Mouse (Mus musculus): ENCODE measurements at regions not wholly inside any gene's neighbourhood (a gene's known extent, or its start where the extent isn't known, plus 50 kb on each side); places are given as distances from the start of the nearest gene placed in this dataset.

- dilution Hi-C loops (cut with MboI; ENCODE audit: extremely low pct_ligation_motif_present, extremely low pct_unique_long_range_greater_than_20kb, low sequenced_read_pairs): no loop called here
- H3K4me1 ChIP-seq (ENCODE audit: control insufficient read depth in 1 of 2, insufficient read depth in 2 of 2): no peaks in the 10 kb centered on the region
- H3K4me2 ChIP-seq (ENCODE audit: insufficient read depth, low read depth, poor library complexity, severe bottlenecking): no peak overlapping the region
- in situ Hi-C loops (cut with MboI; ENCODE audit: low pct_ligation_motif_present, low pct_unique_long_range_greater_than_20kb, low sequenced_read_pairs): loop anchor here (25.0 kb wide), 1 partner anchor 333 kb away; no protein-coding TSS in a partner anchor
- no peak overlapping the region for H3K27ac ChIP-seq (ENCODE audit: insufficient read depth, low read depth)
- peaks cover 2% of the 10 kb centered on the region for H3K27me3 ChIP-seq (replicated peaks)
- no peaks in the 10 kb centered on the region for H3K9me3 ChIP-seq (replicated peaks; ENCODE audit: low read length)
- no peaks in the 10 kb centered on the region for H3K79me2 ChIP-seq (replicated peaks; ENCODE audit: control insufficient read depth, extremely low read depth, insufficient read depth, poor library complexity, severe bottlenecking)
- H3K4me3 ChIP-seq (replicated peaks in 1 of 3; ENCODE audit: low read depth in 2 of 3, low read length in 2 of 3, poor library complexity in 1 of 3): no peak overlapping the region
- peak; percentile 38 for DNase-seq (ENCODE audit: extremely low read depth)
- no peaks in the 10 kb centered on the region for H3K36me3 ChIP-seq (replicated peaks in 1 of 2; ENCODE audit: control insufficient read depth in 1 of 2, insufficient read depth in 1 of 2, low read length in 1 of 2)
- no peak overlapping the region for H3K9ac ChIP-seq (ENCODE audit: insufficient read depth, low read depth)
- no peak for TF ChIP-seq CHD2 (IDR thresholded peaks at IDR 0.05; ENCODE audit: low read length)
- TF ChIP-seq SMC3 (IDR thresholded peaks at IDR 0.05; ENCODE audit: low read depth, low read length): peak; percentile 69
- peak; percentile 34 to 89 for TF ChIP-seq CTCF (conservative IDR thresholded peaks at IDR 0.05 in 1 of 2, IDR thresholded peaks at IDR 0.05 in 1 of 2; ENCODE audit: low read depth in 2 of 2, low read length in 2 of 2)
- no peak for TF ChIP-seq RCOR1 (conservative IDR thresholded peaks at IDR 0.05; ENCODE audit: low read depth, low read length)
- TF ChIP-seq RAD21 (IDR thresholded peaks at IDR 0.05; ENCODE audit: low read depth, low read length): peak; percentile 84
- TF ChIP-seq GABPA (IDR thresholded peaks at IDR 0.05; ENCODE audit: insufficient replicate concordance, low read depth, low read length): no peak
- TF ChIP-seq MAZ (IDR thresholded peaks at IDR 0.05; ENCODE audit: low read depth, low read length): no peak
- TF ChIP-seq USF1 (IDR thresholded peaks at IDR 0.05; ENCODE audit: low read depth, low read length): no peak
- TF ChIP-seq JUN (IDR thresholded peaks at IDR 0.05; ENCODE audit: insufficient read depth, low read depth, low read length): no peak
Measured at GRCm38 (mm10) chr2:129904753-129905152, 104.4 kb downstream of the Stk35 start.

- TF ChIP-seq CHD1 (IDR thresholded peaks at IDR 0.05; ENCODE audit: low read depth, low read length): no peak
- TF ChIP-seq KAT2A (IDR thresholded peaks at IDR 0.05; ENCODE audit: insufficient replicate concordance, low read length): no peak
- no peak for TF ChIP-seq MAZ (IDR thresholded peaks at IDR 0.05; ENCODE audit: low read depth, low read length)
- TF ChIP-seq ZMIZ1 (IDR thresholded peaks at IDR 0.05; ENCODE audit: low read depth, low read length): no peak
- no peak for TF ChIP-seq GABPA (IDR thresholded peaks at IDR 0.05; ENCODE audit: insufficient replicate concordance, low read depth, low read length)
- no peak for TF ChIP-seq EP300 (IDR thresholded peaks at IDR 0.05; ENCODE audit: low read length)
- no peak for TF ChIP-seq ELF1 (IDR thresholded peaks at IDR 0.05; ENCODE audit: low read depth, low read length)
- TF ChIP-seq CHD2 (IDR thresholded peaks at IDR 0.05; ENCODE audit: low read length): no peak
- no peak for TF ChIP-seq MXI1 (IDR thresholded peaks at IDR 0.05; ENCODE audit: low read depth, low read length)
- no peak for TF ChIP-seq E2F4 (IDR thresholded peaks at IDR 0.05; ENCODE audit: insufficient replicate concordance, low read depth, low read length)
- no peak for TF ChIP-seq ZC3H11A (IDR thresholded peaks at IDR 0.05; ENCODE audit: low read depth, low read length)
- TF ChIP-seq TBP (conservative IDR thresholded peaks at IDR 0.05; ENCODE audit: low read depth, low read length): no peak
- TF ChIP-seq MEF2A (IDR thresholded peaks at IDR 0.05; ENCODE audit: borderline replicate concordance, low read depth, low read length): no peak
- no peak for TF ChIP-seq BHLHE40 (IDR thresholded peaks at IDR 0.05; ENCODE audit: low read depth, low read length)
- TF ChIP-seq MYC (IDR thresholded peaks at IDR 0.05; ENCODE audit: low read depth, low read length): no peak
- H3K9me3 ChIP-seq (replicated peaks; ENCODE audit: low read length): no peaks in the 10 kb centered on the region
- H3K27ac ChIP-seq (ENCODE audit: insufficient read depth, low read depth): no peak overlapping the region
- no peak overlapping the region for H3K9ac ChIP-seq (ENCODE audit: insufficient read depth, low read depth)
- H3K4me2 ChIP-seq (ENCODE audit: insufficient read depth, low read depth, poor library complexity, severe bottlenecking): no peak overlapping the region
- peaks cover 3% of the 10 kb centered on the region for H3K27me3 ChIP-seq (replicated peaks)
- DNase-seq (ENCODE audit: extremely low read depth): no peak
- no peak overlapping the region for H3K4me3 ChIP-seq (replicated peaks in 1 of 3; ENCODE audit: low read depth in 2 of 3, low read length in 2 of 3, poor library complexity in 1 of 3)
- dilution Hi-C loops (cut with MboI; ENCODE audit: extremely low pct_ligation_motif_present, extremely low pct_unique_long_range_greater_than_20kb, low sequenced_read_pairs) (no loop called here), in situ Hi-C loops (cut with MboI; ENCODE audit: low pct_ligation_motif_present, low pct_unique_long_range_greater_than_20kb, low sequenced_read_pairs) (loop anchor here (25.0 kb wide), 1 partner anchor 328 kb away; no protein-coding TSS in a partner anchor)
- no peaks in the 10 kb centered on the region for H3K79me2 ChIP-seq (replicated peaks; ENCODE audit: control insufficient read depth, extremely low read depth, insufficient read depth, poor library complexity, severe bottlenecking)
- no peaks in the 10 kb centered on the region for H3K4me1 ChIP-seq (ENCODE audit: control insufficient read depth in 1 of 2, insufficient read depth in 2 of 2)
- no peaks in the 10 kb centered on the region for H3K36me3 ChIP-seq (replicated peaks in 1 of 2; ENCODE audit: control insufficient read depth in 1 of 2, insufficient read depth in 1 of 2, low read length in 1 of 2)
Measured at GRCm38 (mm10) chr2:129908701-129909425, 103.3 kb upstream of the Tgm3 start.
